Mouse (Mus musculus) neural tube, embryonic 14.5 days (tissue): ENCODE results near the gene Cfap221. TPM values are rescaled to one million over a fixed set of nuclear protein-coding genes. Genes with fewer than 3 reads are reported as not detected.

Experiments
- ATAC-seq: fragments of 200-750 bp; cut with Nextera tagmentation; 2 replicates; pipeline ENCODE4 v1.8.0; 2017; ENCODE audit warnings: low read depth, mild to moderate bottlenecking, moderate TSS enrichment, moderate library complexity
- H3K27ac ChIP-seq: fragments of 300-500 bp; sonication (generic); 2 replicates; pipeline ENCODE4 v1.5.1; 2014; ENCODE audit warnings: low read depth, mild to moderate bottlenecking, control low read depth, low read length, moderate library complexity, mixed read lengths
- H3K27me3 ChIP-seq: fragments of 300-500 bp; sonication (generic); 2 replicates; pipeline ENCODE4 v1.6.1; 2014; ENCODE audit warnings: low read length; ENCODE audit not compliant: control insufficient read depth, insufficient read depth
- H3K36me3 ChIP-seq: fragments of 300-500 bp; sonication (generic); 2 replicates; pipeline ENCODE4 v1.6.1; 2014; ENCODE audit warnings: low read length, mixed read lengths; ENCODE audit not compliant: control insufficient read depth, insufficient read depth
- H3K4me1 ChIP-seq: fragments of 300-500 bp; sonication (generic); 2 replicates; pipeline ENCODE4 v1.6.1; 2014; ENCODE audit warnings: low read length; ENCODE audit not compliant: control insufficient read depth, insufficient read depth
- H3K4me2 ChIP-seq: fragments of 300-500 bp; sonication (generic); 2 replicates; pipeline ENCODE4 v1.6.1; 2014; ENCODE audit warnings: mild to moderate bottlenecking, low read depth, low read length, control low read depth
- H3K4me3 ChIP-seq: fragments of 300-500 bp; sonication (generic); 2 replicates; pipeline ENCODE4 v1.5.1; 2014; ENCODE audit warnings: low read depth, low read length, control low read depth, mixed read lengths
- H3K9ac ChIP-seq: fragments of 300-500 bp; sonication (generic); replicated peaks from 2 replicates; pipeline ENCODE4 v1.6.1; 2014; ENCODE audit warnings: low read depth, mild to moderate bottlenecking, control low read depth, low read length, mixed read lengths
- H3K9me3 ChIP-seq: fragments of 300-500 bp; sonication (generic); 2 replicates; pipeline ENCODE4 v1.6.1; 2016; ENCODE audit warnings: low read length; ENCODE audit not compliant: control insufficient read depth
- WGBS: fragments of 180-500 bp; shearing (Covaris S2); extraction: QIAGEN DNeasy Blood & Tissue Kit; methylation state at CpG from one replicate; pipeline ENCODE4 v1.1.7; 2014; 5-methylcytosine and 5-hydroxymethylcytosine counted together
- polyA plus RNA-seq: library from polyadenylated mRNA; unstranded; fragments of >200 nt; fragmentation: Nextera tagmentation; extraction: Ambion mirVana; gene quantifications from 2 replicates; pipeline ENCODE4 v1.2.1, GENCODE M21; 2014

Gene Cfap221
- polyA plus RNA-seq, 1 experiment from 2014 or later: 0.13 TPM

- Histone ChIP-seq H3K9me3 (no peaks in the 10 kb centered on the region), H3K9ac (no peak overlapping the region), H3K27ac (no peak overlapping the region), H3K36me3 (no peaks in the 10 kb centered on the region), H3K4me2 (no peak overlapping the region), H3K27me3 (no peaks in the 10 kb centered on the region), H3K4me1 (no peaks in the 10 kb centered on the region), H3K4me3 (no peak overlapping the region)
- 89% methylated on average over 2 of the region's 2 CpGs for WGBS
- no peak for ATAC-seq
Measured at GRCm38 (mm10) chr1:120016240-120016639, 19.2 kb upstream of the Cfap221 start.

DNA sequence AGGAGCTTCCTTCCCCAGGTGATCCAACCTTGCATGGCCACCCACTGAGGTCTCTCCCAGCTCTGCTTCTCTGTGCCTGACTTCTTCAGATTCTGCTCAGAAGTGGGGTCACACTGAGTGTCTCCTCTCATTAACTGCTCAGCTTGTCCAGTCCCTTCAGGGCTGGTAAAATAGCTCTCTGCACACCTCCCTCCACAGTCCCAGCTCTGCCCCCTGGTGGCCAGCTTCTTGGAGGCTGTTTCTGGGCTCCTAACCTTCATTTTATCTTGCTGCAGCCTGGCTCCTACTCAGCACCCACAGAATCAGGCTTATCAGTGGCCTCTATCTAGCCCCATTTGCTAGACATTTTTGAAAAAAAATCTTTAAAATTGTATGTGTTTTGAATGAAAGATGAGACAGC is 16.1 kb upstream of the Cfap221 start:
- H3K27me3 ChIP-seq: no peaks in the 10 kb centered on the region; the same call in 1 of the 2 replicates
- H3K27ac ChIP-seq: no peak overlapping the region
- no peak overlapping the region for H3K9ac ChIP-seq
- H3K4me1 ChIP-seq: no peaks in the 10 kb centered on the region
- H3K4me3 ChIP-seq: no peak overlapping the region
- H3K4me2 ChIP-seq: no peak overlapping the region
- no peaks in the 10 kb centered on the region for H3K9me3 ChIP-seq
- H3K36me3 ChIP-seq: no peaks in the 10 kb centered on the region
- ATAC-seq: no peak

DNA sequence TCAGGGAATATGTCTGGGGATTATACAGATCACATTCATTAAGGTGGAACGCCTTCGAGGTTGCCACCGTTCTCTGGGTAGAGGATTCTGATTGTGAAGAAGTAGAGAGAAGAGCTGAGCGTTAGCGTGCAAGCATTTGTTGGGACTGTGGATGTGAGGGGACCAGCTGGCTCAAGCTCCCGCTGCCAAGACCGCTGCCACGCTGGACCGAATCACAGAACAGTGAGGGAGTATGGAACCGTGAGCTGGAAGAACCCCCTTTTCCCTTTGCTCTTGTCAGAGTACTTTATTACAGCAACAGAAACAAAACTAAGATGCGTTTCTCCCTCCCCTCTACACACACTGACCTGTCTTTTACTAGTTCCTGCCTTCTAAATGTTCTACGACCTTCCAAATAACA is 15.6 kb upstream of the Cfap221 start:
- Histone ChIP-seq H3K27me3 (no peaks in the 10 kb centered on the region; the same call in 1 of the 2 replicates), H3K9me3 (no peaks in the 10 kb centered on the region), H3K27ac (no peak overlapping the region), H3K4me1 (no peaks in the 10 kb centered on the region), H3K4me3 (no peak overlapping the region), H3K36me3 (no peaks in the 10 kb centered on the region), H3K9ac (no peak overlapping the region), H3K4me2 (no peak overlapping the region)
- no peak for ATAC-seq
- WGBS: 84% methylated on average over 12 of the region's 12 CpGs

GRCm38 (mm10) chr1:120007851-120008588 is 11.0 kb upstream of the Cfap221 start:
- Histone ChIP-seq H3K4me2 (peak overlapping the region; percentile 82; the same call in 1 of the 2 replicates), H3K9ac (no peak overlapping the region), H3K36me3 (no peaks in the 10 kb centered on the region), H3K9me3 (no peaks in the 10 kb centered on the region), H3K27me3 (no peaks in the 10 kb centered on the region; the same call in 1 of the 2 replicates), H3K27ac (no peak overlapping the region), H3K4me3 (peak overlapping the region; percentile 33), H3K4me1 (peaks cover 4% of the 10 kb centered on the region; the same call in 1 of the 2 replicates)
- no peak for ATAC-seq
- 32% methylated on average over 11 of the region's 11 CpGs for WGBS

DNA sequence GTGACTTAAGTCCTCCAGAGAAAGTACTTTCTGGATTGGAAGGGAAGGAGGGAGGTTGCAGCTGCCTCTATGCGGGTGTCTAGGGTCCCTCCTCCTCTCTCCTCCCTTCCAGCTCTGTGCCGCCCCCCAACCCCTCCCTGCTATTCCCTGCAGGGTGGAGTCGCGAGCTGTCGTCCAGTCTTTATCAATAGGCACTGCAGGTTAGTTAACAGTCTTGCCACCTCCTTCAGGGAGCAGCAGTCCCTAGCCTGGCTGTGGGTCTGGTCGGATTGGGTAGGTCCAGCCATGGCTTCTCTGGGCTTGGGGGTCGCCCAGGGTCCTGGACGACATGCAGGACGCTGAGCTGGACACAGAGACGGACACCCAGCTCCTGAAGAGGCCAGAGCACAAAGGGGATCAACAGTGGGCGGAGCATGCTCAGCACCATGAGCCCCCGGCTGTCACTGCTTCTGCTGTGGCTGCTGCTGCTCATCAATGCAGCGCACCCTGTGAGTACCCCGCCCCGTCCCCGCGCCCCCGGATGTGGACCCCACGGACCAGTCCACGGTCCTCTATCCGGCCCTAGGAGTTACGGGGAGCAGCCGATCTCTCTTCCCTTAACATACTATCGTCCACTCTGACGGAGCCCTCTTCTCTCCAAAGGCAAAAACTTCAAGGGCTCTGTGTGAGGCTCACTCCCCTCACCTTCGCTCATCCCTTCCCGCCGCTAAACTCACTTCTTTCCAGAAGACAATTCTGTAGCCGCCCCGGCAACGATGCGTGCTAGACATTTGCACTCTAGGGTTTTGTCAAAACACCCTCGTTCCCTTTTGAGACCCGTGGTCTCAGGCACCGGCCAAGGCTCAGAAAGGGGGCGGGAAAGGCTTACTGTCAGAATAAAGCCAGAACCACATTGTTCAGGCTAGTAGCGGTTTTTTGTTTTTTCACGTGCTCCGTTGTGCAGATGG is 10.1 kb upstream of the Cfap221 start, which contains the start of gene Sctr:
TSS of gene Sctr (plus strand) at position 51 of the 947 bp plus-strand sequence.
- H3K27ac ChIP-seq: no peak within 1 kb of the TSS

DNA sequence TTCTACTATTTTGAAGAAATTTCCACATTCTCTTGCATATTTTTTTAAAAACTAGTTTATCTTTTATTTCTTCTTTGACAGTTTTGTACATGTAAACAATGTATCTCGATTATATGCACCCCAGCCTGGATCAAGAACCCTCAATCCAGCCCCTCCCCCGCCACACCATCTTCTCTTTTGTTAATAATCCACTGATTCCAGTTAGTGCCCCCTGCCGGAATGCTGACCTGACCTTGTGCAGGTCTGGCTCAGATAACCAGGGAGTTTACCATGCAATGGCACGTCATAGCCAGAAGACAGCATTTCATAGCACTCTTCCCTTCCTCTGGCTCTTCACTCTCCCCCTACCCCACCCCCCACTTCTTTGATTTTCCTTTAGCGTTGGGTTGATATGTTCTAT is 610 bp upstream of the Cfap221 start:
- 43% methylated on average over 5 of the region's 5 CpGs for WGBS

More for the DNA sequence above, 10.1 kb upstream of the Cfap221 start, which contains the start of gene Sctr:
- Histone ChIP-seq H3K9me3 (no peaks in the 10 kb centered on the region), H3K4me3 (peak within 1 kb of the TSS; percentile 33), H3K27me3 (no peaks in the 10 kb centered on the region; the same call in 1 of the 2 replicates), H3K4me2 (peak within 1 kb of the TSS; percentile 82), H3K36me3 (no peaks in the 10 kb centered on the region), H3K4me1 (peaks cover 4% of the 10 kb centered on the region; the same call in 1 of the 2 replicates), H3K9ac (peak within 1 kb of the TSS; percentile 43; the same call in 1 of the 2 replicates)
- WGBS: under 1% methylated on average over 38 of the region's 39 CpGs
- peak; percentile 78 for ATAC-seq

GRCm38 (mm10) chr1:119986555-119986954 is 10.5 kb downstream of the Cfap221 start:
- Histone ChIP-seq H3K27me3 (no peaks in the 10 kb centered on the region), H3K9ac (no peak overlapping the region), H3K27ac (no peak overlapping the region), H3K9me3 (no peaks in the 10 kb centered on the region), H3K4me2 (no peak overlapping the region), H3K4me1 (no peaks in the 10 kb centered on the region), H3K4me3 (no peak overlapping the region), H3K36me3 (no peaks in the 10 kb centered on the region)
- WGBS: 90% methylated on average over 5 of the region's 5 CpGs
- no peak for ATAC-seq

More for the DNA sequence above, 610 bp upstream of the Cfap221 start:
- ATAC-seq: no peak
- Histone ChIP-seq H3K9ac (no peak overlapping the region), H3K36me3 (no peaks in the 10 kb centered on the region), H3K27me3 (no peaks in the 10 kb centered on the region), H3K27ac (no peak overlapping the region), H3K4me2 (peak overlapping the region; percentile 63; the same call in 1 of the 2 replicates), H3K4me3 (no peak overlapping the region; the same call in 1 of the 2 replicates), H3K4me1 (0 out of 2 replicates have a peak, but pooled peaks cover 3% of the 10 kb centered on the region), H3K9me3 (no peaks in the 10 kb centered on the region)

DNA sequence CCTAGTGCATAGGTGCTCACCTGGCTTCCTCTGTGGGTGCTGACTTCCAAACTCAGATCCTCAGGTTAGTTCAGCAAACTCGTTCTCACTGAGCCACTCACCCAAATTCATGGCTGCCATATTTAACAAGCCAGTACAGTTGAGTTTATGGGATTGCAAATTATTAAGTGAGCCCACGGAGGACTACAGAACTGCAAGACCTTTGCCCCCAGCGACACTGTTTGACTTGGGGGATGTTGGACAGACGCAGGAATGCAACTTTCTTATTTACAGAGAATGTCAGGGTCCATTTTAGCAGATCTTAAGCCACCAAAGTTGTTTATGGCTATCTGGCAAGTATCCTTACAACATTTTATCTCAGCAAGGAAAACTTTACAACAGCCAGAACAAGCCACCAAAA is 21.9 kb downstream of the Cfap221 start:
- H3K4me1 ChIP-seq: no peaks in the 10 kb centered on the region
- no peak overlapping the region for H3K9ac ChIP-seq
- no peaks in the 10 kb centered on the region for H3K36me3 ChIP-seq
- H3K27ac ChIP-seq: no peak overlapping the region
- H3K4me3 ChIP-seq: no peak overlapping the region
- no peak overlapping the region for H3K4me2 ChIP-seq
- H3K27me3 ChIP-seq: no peaks in the 10 kb centered on the region
- H3K9me3 ChIP-seq: no peaks in the 10 kb centered on the region
- no peak for ATAC-seq
- WGBS: 86% methylated on average over 4 of the region's 4 CpGs
